Mouse (Mus musculus): ENCODE measurements around the gene Mpi.

Gene Mpi

DNA sequence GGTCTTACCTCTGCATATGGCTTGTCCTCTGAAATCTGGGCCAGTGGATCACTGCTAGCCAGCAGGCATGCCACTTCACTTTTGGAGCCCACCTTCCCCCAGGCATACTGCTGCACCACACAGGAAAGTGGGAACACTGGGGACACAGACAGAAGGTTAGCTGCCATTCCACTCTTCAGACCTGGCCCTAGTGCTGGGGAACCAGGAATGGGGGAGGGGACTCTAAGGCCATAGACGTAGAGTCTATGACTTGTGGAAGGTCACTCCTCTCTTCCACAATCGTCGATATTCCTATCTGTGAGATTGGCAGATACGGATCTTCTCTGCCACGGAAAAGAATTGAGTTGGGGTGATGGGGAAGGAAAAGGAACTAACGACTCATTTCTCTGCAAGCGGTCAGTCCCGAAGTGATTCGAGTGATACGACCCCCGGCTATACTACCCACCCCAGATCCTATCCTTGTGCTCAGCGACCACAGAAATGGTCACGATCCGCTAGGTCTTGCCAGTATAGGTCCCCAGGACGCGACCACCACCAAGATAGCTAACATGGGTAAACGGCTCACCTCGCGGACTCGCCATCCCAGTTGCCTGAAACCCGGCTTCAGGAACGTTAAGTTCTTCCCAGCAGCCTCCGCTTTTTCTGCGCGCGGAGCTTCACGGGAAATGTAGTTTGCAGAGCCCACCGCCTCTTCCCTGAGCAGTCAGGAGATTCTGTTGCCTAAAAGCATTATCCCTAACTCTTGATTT, at the start of gene Mpi:
TSS of gene Mpi (minus strand) at position 625 of the 749 bp plus-strand sequence.
- no peak for DNase-seq (ENCODE audit: extremely low read depth, low read depth, low spot score)

DNA sequence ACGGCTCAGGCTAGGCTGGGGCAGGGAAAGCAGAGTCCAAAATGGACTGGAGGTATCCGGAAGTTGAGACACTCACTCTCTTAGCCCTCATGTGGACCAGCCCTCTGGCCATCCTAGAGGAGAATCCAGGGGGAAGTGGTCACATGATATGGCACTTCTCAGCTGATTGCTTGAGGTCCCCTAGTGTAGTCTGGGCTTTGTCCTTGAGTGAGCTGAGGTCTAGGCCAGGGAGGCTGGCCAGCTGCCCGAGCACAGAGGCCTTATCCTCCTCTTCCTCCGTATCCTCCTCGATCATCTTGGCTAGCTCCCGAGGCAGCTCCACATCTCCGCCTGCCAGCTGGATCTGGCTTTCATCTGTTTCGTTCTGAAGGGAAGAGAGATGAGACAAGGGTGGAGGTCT, 49.5 kb upstream of the Mpi start:
- no peak for DNase-seq (ENCODE audit: extremely low read depth, low read depth, low spot score)

DNA sequence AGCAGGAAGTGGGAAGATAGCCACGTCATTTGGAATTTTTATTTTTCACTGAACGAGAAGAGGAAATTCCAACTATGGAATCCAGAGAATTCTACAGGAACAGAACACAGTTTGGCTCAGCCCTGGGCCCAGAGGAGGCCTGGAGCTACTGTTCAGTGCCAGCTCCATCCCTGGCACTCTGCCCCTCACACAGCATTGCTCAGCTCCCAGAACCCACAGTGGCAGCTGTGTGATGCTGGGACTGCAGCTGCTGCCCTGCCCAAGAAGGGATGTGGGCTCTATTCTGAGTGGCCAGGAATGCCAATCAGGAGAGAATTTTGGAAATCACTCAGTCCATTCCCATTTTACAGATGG, 48.8 kb upstream of the Mpi start:
- no peak for DNase-seq (ENCODE audit: extremely low read depth, low read depth, low spot score)

DNA sequence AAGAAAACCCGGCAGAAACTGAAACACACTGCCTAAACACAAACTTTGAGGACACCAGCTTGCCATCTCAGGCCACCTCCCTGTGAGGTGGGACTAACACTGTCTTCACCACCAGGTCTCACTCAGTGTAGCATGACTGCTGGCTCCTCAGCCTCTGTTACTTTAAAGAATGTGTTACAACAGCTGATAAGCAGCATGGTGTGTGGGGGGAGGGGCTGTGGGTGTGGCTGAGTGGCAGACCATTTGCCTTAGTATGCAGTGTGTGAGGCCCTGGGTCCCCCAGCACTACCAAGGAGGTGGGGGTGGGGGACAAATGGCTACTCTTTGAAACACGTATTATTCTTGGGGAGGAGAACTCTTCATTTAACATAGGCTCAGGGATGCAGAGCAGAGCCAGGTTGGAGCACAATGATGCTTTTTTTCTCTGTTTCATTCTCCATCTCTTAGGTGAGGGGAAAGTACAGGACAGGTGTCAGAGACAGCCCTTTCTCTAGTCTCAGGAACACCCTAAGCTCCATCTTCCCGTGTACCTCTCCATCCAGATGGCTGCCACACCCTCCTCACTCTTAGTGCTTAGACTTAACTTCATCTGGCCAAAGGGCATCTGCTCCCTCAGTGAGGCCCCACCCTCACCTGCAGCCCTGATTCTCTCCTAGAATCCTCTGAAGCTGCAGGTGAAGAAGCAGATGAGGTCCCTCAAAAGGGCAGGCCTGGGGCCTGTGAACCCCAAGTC, 48.2 kb upstream of the Mpi start:
- no peak for DNase-seq (ENCODE audit: extremely low read depth, low read depth, low spot score)

- no peak for DNase-seq (ENCODE audit: extremely low read depth, low read depth, low spot score)
Observed at GRCm38 (mm10) chr9:57598851-57599563, 46.4 kb upstream of the Mpi start.

DNA sequence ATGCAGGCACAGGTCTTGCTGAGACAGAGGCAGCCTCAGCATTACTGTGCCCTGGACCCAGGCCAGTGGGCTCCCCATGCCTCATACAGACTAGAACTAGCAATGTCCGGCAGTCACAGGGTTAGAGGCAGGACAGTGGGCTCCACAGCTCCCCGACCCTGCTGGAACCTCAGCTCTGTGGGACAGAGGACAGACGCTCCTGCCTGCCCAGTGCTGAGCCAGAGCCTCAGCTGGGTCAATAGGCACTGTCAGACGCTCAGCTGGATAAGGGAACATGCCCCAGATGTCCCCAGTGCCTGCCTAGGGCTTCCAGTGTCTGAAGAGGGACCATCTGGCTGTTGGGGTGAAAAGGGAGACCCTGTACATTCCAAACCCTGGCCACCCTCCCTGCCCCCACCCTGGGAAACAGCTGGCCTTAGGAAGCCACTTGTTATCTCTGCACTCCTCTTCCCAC, 45.4 kb upstream of the Mpi start:
- no peak for DNase-seq (ENCODE audit: extremely low read depth, low read depth, low spot score)

- DNase-seq (ENCODE audit: extremely low read depth, low read depth, low spot score), result no peak
Observed at GRCm38 (mm10) chr9:57597265-57597664, 44.7 kb upstream of the Mpi start.

- DNase-seq (ENCODE audit: extremely low read depth, low read depth, low spot score), result no peak
Observed at GRCm38 (mm10) chr9:57594174-57594509, 41.6 kb upstream of the Mpi start.

DNA sequence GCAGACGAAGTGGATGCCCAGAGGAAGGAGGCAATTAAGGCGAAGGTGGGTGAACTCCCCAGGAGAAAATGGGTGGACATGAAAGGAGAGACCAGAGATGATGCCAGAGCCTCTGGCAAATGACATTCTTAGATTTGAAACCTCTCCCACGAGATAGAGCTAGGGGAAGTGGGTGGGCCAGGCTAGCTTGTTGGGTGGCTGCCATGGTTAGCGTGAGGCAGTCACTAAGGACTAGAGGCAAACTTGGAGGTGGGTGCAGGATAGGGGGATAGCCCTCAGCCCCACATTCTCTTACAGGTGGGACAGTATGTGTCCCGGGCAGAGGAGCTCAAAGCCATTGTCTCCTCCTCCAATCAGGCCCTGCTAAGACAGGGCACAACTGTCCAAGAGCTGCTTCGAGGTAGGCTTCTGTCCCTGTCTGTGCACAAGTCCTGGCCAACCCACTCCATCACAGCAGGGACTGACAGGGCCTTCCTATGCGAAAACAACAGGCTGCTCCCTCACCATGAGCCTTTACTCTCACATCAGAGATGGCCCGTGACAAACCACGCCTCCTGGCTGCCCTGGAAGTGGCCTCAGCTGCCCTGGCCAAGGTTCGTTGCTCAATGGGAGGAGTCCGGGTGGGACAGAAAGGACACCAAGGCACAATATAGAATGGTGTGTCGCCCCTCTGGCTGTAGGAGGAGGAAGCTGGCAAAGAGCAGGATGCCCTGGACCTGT, 41.1 kb upstream of the Mpi start:
- no peak for DNase-seq (ENCODE audit: extremely low read depth, low read depth, low spot score)

GRCm38 (mm10) chr9:57590726-57591125, 38.2 kb upstream of the Mpi start:
- DNase-seq (ENCODE audit: extremely low read depth, low read depth, low spot score), result no peak

DNA sequence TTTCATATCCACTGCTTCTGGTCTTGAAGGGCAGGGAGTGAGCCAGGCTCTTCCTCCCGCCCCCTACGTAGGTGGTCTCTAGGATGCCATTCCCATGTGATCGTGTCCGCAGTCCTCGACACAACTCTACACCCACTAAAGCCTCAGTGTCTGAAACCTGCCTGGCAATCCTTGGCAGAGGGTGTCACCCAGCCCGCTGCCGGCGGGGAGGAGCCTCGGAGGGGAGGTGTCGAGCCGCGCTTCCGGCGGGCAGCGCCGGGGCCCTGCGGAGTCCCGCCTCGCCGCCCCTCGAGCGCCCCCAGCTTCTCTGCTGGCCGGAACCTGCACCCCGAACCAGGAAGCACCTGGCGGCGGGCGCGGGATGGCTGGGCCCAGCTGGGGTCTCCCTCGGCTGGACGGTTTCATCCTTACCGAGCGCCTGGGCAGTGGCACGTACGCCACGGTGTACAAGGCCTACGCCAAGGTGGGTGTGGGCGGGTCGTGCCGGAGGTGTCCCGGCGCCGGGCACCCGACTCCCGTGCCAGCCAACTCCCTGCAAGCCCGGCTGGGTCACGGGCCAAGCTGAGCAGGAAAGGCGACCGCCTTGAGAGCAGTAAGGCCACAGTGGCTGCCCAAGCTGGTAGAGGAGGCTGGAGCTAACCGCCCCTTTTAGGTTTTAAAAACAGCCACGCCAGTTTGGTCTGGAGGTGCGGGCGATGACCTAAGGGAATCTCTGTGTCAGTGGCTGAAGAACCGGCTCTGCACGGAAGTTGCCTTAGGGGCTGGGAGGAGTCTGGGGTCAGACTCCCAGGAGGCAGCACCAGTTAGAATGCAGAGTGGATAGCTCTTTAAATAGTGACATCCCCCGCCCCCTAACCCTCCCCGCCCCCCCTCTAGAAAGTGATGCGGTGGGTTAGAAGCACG, 36.9 kb upstream of the Mpi start, which contains the start of gene Ulk3:
TSS of gene Ulk3 (plus strand) at position 229 of the 903 bp plus-strand sequence.
- no peak for DNase-seq (ENCODE audit: extremely low read depth, low read depth, low spot score)

GRCm38 (mm10) chr9:57584991-57585390, 32.4 kb upstream of the Mpi start:
- no peak for DNase-seq (ENCODE audit: extremely low read depth, low read depth, low spot score)

DNA sequence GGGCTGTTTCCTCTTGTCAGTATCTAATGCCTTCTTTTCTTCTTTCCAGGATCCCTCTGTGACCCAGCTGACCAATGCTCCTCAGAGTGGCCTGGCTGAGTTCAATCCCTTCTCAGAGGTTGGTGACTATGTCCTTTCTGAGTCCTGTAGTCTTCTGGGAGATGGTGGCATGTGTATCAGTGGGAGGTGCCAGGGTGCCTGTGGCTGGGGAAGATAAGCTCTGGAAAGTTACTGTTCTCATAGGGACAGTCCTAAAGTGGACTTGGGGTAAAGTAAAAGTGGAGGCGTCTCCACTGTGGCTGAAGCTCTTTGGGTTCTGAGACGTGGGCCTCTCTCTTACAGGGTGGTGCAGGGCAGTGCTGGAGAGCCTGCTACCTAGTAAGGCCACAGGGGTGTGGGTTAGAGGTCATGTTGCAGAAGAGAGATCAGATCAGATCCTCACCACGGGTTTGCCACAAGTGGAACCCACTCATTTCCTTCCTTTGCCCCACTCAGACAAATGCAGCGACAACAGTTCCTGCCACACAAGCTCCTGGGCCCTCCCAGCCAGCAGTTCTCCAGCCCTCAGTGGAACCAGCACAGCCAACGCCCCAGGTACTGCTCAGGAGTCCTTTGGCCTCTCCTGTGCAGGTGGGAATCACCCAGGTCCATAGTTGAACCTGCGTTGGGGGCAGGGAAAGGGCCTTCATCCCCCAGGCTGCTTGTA, 24.7 kb upstream of the Mpi start:
- no peak for DNase-seq (ENCODE audit: extremely low read depth, low read depth, low spot score)

GRCm38 (mm10) chr9:57575577-57575976, 23.0 kb upstream of the Mpi start:
- no peak for DNase-seq (ENCODE audit: extremely low read depth, low read depth, low spot score)

- no peak for DNase-seq (ENCODE audit: extremely low read depth, low read depth, low spot score)
Observed at GRCm38 (mm10) chr9:57574397-57574796, 21.8 kb upstream of the Mpi start.

DNA sequence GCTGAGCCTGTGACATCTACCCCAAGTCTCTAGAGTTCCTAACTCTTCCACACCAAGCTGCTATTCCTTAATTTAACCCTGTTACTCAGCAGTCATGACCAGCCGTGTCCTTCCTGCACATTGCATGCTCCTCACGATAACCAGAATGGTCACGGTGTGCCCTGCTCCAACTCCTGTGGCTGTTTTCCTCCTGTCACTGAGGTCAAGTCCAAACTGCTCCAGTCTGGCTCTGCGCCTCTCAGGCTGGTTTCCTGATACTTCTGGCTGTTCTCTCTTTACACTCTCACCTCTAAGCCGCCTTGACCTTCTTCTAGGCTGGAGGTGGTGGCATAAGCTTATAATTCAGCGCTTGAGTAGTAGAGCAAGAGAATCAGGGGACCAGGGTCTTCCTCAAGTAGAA, 15.9 kb upstream of the Mpi start:
- DNase-seq (ENCODE audit: extremely low read depth, low read depth, low spot score), result no peak

DNA sequence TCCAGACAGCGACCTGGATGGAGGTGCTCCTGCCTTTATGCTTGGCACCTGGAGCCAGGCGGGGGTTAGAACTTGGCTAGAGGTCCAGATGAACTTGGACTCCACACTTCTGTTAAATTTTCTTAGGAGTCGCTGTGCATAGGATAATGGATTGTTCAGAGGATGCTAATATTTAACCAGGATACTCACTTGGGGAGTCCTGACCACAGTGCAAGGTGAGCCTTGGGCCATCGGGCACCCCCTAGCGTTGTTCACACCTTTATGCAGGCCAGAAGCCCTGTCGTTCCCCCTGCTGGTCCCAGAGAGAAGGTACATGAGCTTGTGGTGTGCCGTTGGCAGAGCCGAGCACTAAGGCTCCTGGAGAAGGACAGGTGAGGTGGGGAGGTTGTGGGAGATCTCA, 14.3 kb upstream of the Mpi start:
- DNase-seq (ENCODE audit: extremely low read depth, low read depth, low spot score), result no peak

DNA sequence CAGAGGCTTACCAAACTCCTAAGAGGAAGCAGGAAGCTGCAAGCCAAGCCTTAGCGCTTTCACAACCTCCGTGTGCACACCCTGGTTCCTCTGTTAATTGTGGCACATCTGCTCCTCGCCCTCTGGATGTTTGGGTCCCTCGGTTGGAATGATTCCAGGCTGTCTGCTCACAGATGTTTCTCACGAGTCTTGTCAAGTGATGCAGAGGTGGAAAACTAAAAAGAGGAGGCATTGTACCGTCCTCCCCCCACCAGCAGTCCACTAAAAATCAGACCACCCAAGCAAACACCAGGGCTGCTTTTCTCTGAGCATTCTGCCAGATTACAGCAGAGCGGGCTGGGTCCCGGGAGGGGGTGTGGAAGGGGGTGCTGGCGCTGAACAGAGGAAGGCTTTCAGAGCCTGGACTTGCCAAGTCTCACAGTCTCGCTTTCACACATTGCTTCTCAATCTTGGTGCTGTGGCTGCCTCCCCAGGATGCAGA, 13.2 kb upstream of the Mpi start:
- DNase-seq (ENCODE audit: extremely low read depth, low read depth, low spot score), result no peak

GRCm38 (mm10) chr9:57564609-57565008, 12.0 kb upstream of the Mpi start:
- DNase-seq (ENCODE audit: extremely low read depth, low read depth, low spot score), result no peak

All from fat pad, adult 2 months (tissue).